Mouse (Mus musculus) layer of hippocampus, adult 9-11 months (tissue): ENCODE results near the gene Rpp40.

ENCODE experiments used
- DNase-seq: peaks from one replicate; pipeline ENCODE4 v3.0.0; 2022

Gene Rpp40

GRCm38 (mm10) chr13:35848694-35849093, 57.5 kb downstream of the Rpp40 start:
- no peak for DNase-seq

GRCm38 (mm10) chr13:35845306-35845705, 60.9 kb downstream of the Rpp40 start:
- no peak for DNase-seq
